Mouse (Mus musculus): ENCODE results near the gene Lgals8.

Gene Lgals8

GRCm38 (mm10) chr13:12464844-12465243 lies at the start of gene Lgals8:
Gene Lgals8, minus strand, starts transcription at chr13:12464944.
- ChIA-PET CTCF (interaction anchor here in 2 of 4 experiments (0.6 to 0.7 kb wide), 4 partner anchors 12 to 1266 kb away, joined by 3 to 8 read pairs (median 6); no protein-coding TSS in a partner anchor), POLR2A (interaction anchor here in 2 of 4 experiments (0.7 to 1.7 kb wide), 3 partner anchors 10 to 66 kb away, joined by 3 to 5 read pairs (median 3); no protein-coding TSS in a partner anchor)

DNA sequence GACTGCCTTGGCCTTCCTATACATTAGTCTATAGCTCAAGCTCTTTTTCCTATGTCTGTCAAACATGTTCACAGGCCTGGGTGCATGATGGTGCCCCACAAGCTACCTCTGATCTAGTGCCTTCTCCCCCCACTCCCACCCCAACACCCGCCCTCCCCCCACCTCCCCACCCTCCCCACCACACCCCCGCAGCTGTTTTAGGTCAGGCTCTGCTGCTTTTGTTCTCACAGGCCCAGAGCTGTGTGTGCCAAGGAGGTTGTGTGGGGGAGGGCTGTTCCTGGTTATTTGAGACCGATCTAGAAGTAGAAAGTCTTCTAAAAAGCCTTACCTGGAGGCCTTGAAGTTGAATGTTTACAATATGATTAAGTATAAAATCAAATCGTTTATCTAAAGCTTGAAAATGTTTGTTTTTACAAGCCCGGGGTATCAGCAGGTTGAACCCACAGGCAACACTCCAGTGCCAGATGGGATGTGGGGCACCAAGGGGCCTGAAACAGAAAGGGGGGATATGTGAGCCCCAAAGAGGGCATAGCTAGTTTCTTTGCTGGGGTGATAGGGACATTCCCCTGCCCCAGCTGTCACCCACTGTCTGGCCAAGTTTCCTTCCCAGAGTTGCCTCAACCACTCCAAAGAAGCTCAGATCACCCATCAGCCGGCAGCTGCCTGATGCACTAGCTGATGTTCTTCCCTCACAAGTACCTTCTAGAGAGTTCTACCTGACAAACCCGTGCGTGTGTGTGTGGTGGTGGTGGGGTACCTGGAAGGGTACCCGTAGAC lies 46.6 kb upstream of the Lgals8 start:
- ChIA-PET POLR2A (interaction anchor here in 2 of 4 experiments (0.5 to 1.1 kb wide), 5 partner anchors 11 to 306 kb away, joined by 3 read pairs; partner anchors contain the start of gene Ero1lb (in 1 of the 2)), CTCF (interaction anchor here in 1 of 4 experiments (0.7 kb wide), 1 partner anchor 22 kb away, joined by 3 read pairs; no protein-coding TSS in a partner anchor)

DNA sequence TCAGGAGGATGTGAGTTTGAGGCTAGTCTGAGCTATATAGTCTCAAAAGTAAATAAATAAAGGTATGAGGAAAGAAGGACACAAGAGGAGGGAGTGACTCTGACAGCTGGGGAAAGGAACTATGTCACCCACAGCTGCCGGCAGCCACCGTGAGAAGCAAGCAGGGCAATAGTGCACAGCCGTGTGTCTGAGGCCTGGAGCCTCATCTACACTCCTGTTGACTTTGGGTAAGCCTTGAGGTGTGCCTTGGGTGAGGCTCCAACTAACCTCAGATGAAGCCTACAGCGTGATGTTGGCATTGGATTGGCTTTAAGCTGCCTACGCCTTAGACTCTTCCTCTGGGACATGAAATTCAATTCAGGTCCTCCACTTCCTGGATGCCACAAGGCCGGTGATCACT lies 45.3 kb upstream of the Lgals8 start:
- ChIA-PET POLR2A (no interaction called here), CTCF (interaction anchor here in 1 of 4 experiments (1.0 kb wide), 1 partner anchor 32 kb away, joined by 3 read pairs; no protein-coding TSS in a partner anchor)

GRCm38 (mm10) chr13:12507426-12507825 lies 42.7 kb upstream of the Lgals8 start:
- ChIA-PET POLR2A (no interaction called here), CTCF (no interaction called here)

- POLR2A ChIA-PET: interaction anchor here in 1 of 4 experiments (0.6 kb wide), 1 partner anchor 20 kb away, joined by 3 read pairs; no protein-coding TSS in a partner anchor
- CTCF ChIA-PET: no interaction called here
These were observed 40.6 kb upstream of the Lgals8 start for GRCm38 (mm10) chr13:12505359-12505758.

DNA sequence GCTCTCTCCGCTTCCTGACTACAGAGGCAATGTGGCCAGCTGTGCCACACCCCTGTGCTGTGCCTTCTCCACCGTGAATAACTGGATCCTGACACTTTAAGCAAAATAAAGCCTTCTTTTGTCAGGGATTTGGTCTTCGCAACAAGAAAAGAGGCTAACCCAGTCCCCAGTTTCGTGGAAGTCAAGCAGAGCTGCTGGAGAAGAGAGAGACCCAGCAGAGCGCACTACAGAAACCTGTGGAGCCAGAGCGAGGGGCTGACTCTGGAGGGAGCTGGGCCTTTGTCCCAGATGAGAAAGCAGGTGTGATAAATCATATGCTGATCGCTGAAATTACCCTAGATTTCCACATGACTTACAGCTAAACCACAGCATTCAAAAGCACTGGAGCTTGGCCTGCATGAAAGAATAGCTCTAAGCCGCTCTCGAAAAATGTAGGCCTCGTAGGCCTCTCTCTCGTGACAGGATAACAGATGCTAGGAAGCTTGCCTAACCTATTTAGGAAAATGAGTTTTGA lies 38.6 kb upstream of the Lgals8 start:
- ChIA-PET CTCF (interaction anchor here in 1 of 4 experiments (0.9 to 1.1 kb wide), 2 partner anchors 36 to 39 kb away, joined by 3 to 4 read pairs; no protein-coding TSS in a partner anchor), POLR2A (interaction anchor here in 2 of 4 experiments (0.5 to 1.6 kb wide), 5 partner anchors 12 to 211 kb away, joined by 3 to 6 read pairs (median 3); no protein-coding TSS in a partner anchor)

DNA sequence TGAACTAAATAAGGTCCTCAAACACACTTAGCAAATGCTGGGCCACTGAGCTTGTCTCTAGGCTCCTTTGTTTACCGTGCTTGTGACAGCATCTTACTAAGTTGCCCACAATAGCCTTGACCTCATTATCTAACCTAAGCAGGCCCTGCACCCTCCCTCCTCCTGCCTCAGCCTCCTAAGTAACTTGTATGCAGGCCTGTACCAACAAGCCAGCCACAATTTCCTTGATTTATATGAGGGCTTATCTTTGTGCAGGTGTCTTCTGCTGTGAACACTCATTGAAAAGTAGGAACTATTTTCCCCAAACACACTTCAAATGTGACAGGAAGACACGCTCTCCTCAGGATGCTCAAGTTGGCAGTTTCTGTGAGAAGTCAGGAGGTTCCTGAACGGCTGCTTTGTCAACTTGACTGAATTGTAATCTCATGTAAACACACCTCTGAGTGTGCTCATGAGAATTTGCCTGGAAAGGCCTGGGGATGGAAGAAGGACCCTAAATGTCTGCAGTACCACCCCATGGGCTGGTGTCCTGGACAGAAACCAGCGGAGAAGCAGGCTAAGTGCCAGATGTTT lies 38.0 kb upstream of the Lgals8 start:
- CTCF ChIA-PET: interaction anchor here in 1 of 4 experiments (0.9 to 1.1 kb wide), 2 partner anchors 36 to 39 kb away, joined by 3 to 4 read pairs; no protein-coding TSS in a partner anchor
- POLR2A ChIA-PET: interaction anchor here in 1 of 4 experiments (1.1 to 1.6 kb wide), 3 partner anchors 12 to 62 kb away, joined by 3 to 6 read pairs (median 4); no protein-coding TSS in a partner anchor

DNA sequence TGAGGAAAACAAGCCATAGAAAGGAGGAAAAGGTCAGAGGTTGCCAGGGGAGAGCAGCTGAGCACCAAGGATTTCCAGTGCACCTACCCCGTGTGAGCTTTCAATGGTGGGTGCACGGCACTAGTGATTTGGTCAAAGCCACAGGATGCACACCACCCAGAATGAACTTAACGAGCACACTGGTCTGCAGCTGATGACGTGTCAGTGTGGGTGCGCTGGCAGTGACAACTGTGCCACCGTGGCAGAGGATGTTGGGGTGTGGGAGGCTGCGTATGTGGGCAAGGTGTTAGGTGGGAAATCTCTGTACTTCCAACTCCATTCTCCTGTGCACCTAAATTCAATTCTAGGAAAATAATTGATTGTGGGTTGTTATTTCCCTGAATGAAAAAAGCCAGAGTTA lies 34.4 kb upstream of the Lgals8 start:
- POLR2A ChIA-PET: interaction anchor here in 2 of 4 experiments (1.0 to 1.5 kb wide), 2 partner anchors 13 to 104 kb away, joined by 3 to 4 read pairs; partner anchors contain the start of gene Heatr1 (in 1 of the 2)
- CTCF ChIA-PET: no interaction called here

DNA sequence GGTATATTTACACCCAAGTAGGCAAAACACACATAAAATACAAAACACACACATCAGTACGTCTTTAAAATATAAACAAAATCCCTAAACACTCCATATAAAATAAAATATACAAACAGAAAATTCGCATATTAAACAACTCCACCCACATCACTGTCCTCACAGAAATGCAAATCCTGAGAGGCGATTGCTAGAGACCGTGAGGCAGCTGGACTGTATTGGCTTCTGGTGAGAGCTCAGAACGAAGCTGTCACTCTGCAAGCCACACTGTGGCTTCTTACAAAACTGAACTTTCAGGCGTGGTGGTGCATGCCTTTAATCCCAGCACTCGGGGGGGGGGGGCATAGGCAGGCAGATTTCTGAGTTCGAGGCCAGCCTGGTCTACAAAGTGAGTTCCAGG lies 33.1 kb upstream of the Lgals8 start:
- ChIA-PET CTCF (interaction anchor here in 1 of 4 experiments (1.4 kb wide), 1 partner anchor 22 kb away, joined by 5 read pairs; no protein-coding TSS in a partner anchor), POLR2A (no interaction called here)

DNA sequence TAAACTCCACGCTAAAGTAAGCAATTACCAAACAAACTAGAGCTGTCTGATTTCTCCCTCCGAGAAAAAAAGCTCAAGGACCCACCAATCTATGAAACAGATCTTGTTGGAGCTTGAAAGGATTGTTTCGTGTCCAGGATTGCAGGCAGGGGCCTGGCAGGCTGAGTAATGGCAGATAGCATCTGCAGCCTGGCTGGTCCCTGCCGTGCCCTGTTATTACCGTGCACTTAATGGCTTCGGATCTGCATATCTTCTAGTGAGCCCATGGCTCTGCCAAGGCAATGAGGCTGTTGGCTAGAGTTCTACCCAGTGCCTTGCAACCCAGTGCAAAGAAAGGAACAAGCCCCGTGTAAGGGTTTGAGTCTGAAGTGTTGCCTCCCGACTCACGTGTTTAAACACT lies 30.0 kb upstream of the Lgals8 start:
- ChIA-PET CTCF (no interaction called here), POLR2A (no interaction called here)

DNA sequence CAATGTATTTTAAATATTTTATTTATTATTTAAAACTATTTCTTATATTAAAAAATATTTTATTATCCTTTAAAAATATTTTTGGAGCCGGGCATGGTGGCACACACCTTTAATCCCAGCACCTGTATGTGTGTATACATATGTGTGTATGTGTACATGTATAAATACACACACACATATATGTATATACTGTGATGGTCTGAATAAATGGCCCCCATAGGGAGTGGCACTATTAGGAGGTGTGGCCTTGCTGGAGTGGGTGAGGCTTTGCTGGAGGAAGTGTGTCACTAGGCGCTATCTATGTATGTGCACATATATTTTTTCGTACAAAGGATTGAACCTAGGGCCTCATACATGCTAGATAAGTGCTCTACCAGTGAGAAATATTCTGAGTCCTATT lies 27.8 kb upstream of the Lgals8 start:
- POLR2A ChIA-PET: no interaction called here
- CTCF ChIA-PET: no interaction called here

DNA sequence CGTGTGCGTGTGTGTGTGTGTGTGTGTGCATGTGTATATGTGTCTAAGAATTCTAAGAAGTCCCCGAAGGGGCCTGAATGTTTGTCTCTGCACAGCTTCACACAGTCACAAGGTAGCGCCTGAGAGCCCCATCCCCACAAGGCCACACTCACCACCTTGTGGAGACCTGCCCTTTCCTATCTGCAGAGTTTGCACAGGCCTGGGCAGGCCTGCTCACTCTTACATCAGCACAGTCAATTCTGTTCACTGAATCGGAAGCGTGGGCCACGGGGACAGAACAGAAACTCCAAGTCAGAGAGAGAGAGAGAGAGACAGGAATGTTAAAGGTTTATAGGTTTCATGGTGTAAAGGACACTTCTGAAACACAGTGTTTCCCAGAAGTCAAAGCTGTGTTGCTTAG lies 20.9 kb upstream of the Lgals8 start:
- ChIA-PET POLR2A (interaction anchor here in 2 of 4 experiments (0.8 to 1.8 kb wide), 3 partner anchors 13 to 91 kb away, joined by 3 to 4 read pairs (median 4); partner anchors contain the start of gene Heatr1 (in 1 of the 2)), CTCF (no interaction called here)

DNA sequence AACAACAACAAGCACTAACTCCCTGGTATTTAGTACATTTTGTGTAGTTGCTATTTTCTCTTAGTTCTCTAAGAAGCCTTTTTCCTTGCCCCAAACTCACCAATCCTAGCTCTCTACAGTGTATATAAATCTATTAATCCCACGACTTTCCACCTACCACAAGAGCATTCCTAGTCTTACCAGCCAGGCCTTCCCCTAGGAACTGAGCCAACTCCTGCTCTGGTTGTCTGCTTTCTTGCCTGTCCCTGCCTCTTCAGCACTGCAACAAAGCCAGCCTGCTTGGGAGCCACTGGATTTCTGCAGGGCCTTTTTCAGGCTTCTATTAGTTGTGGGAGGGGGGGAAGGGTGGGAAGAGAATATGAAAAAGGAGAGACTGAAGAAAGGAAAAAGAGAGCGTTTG lies 20.5 kb upstream of the Lgals8 start:
- POLR2A ChIA-PET: interaction anchor here in 2 of 4 experiments (0.7 to 1.8 kb wide), 2 partner anchors 14 to 213 kb away, joined by 4 read pairs; no protein-coding TSS in a partner anchor
- CTCF ChIA-PET: no interaction called here

GRCm38 (mm10) chr13:12479802-12480201 lies 15.1 kb upstream of the Lgals8 start:
- POLR2A ChIA-PET: no interaction called here
- CTCF ChIA-PET: no interaction called here

DNA sequence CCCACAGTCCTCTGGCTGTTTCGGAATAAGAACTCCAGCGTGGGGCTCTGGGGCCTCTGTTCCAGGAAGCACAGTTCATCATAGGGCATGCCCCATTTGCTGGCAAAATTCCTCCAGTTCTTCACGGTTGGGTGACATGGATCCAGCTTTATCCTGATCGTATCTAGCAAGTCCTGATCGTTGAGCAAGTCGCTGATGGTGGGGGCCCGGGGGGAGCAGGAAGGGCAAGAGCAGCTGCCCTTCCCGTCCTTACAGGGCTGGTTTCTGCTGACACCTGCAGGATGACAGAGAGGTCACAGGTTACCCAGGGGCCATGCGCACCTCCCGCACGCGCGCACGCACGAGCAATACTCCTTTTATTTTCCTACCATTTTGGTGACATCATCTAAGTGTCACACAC lies 13.6 kb upstream of the Lgals8 start:
- ChIA-PET POLR2A (interaction anchor here in 1 of 4 experiments (0.8 to 1.1 kb wide), 2 partner anchors 8 to 55 kb away, joined by 3 read pairs; no protein-coding TSS in a partner anchor), CTCF (interaction anchor here in 2 of 4 experiments (0.5 to 0.7 kb wide), 2 partner anchors 18 to 86 kb away, joined by 3 read pairs; no protein-coding TSS in a partner anchor)

- POLR2A ChIA-PET: interaction anchor here in 1 of 4 experiments (0.6 to 0.7 kb wide), 2 partner anchors 21 to 925 kb away, joined by 3 to 5 read pairs; no protein-coding TSS in a partner anchor
- CTCF ChIA-PET: interaction anchor here in 2 of 4 experiments (0.6 kb wide), 4 partner anchors 12 to 112 kb away, joined by 3 to 7 read pairs (median 6); partner anchors contain the start of gene Lgals8 (in 1 of the 2)
These were observed 12.1 kb upstream of the Lgals8 start for GRCm38 (mm10) chr13:12476886-12477285.

- CTCF ChIA-PET: interaction anchor here in 3 of 4 experiments (1.1 to 2.0 kb wide), 5 partner anchors 22 to 114 kb away, joined by 4 to 6 read pairs (median 5); no protein-coding TSS in a partner anchor
- POLR2A ChIA-PET: interaction anchor here in 3 of 4 experiments (0.6 to 1.6 kb wide), 4 partner anchors 10 to 67 kb away, joined by 3 to 5 read pairs (median 4); partner anchors contain the start of gene Lgals8 (in 2 of the 3)
These were observed 10.5 kb upstream of the Lgals8 start for GRCm38 (mm10) chr13:12475239-12475638.

GRCm38 (mm10) chr13:12473724-12474378 lies 9.1 kb upstream of the Lgals8 start:
- CTCF ChIA-PET: interaction anchor here in 3 of 4 experiments (0.6 to 2.0 kb wide), 5 partner anchors 12 to 876 kb away, joined by 3 to 6 read pairs (median 4); no protein-coding TSS in a partner anchor

More at GRCm38 (mm10) chr13:12473724-12474378, 9.1 kb upstream of the Lgals8 start:
- POLR2A ChIA-PET: interaction anchor here in 1 of 4 experiments (0.6 to 0.9 kb wide), 2 partner anchors 41 to 168 kb away, joined by 3 read pairs; no protein-coding TSS in a partner anchor
